Mouse (Mus musculus) megakaryocyte progenitor cell, adult 5-6 weeks (primary cell): ENCODE measurements at regions not wholly inside any gene's neighbourhood (a gene's known extent, or its start where the extent isn't known, plus 50 kb on each side); places are given as distances from the start of the nearest gene placed in this dataset.

Experiments used
- ATAC-seq: replicated peaks from 2 replicates; pipeline ENCODE4 v1.8.0; 2016; ENCODE audit warnings: mild to moderate bottlenecking, moderate TSS enrichment, inconsistent platforms; ENCODE audit not compliant: poor library complexity

- no peak for ATAC-seq
Observed at GRCm38 (mm10) chr2:159343624-159344560, 549.3 kb downstream of the Dhx35 start.

- ATAC-seq: no peak
Observed at GRCm38 (mm10) chr2:159354247-159354646, 559.6 kb downstream of the Dhx35 start.

GRCm38 (mm10) chr2:159356503-159356902 lies 561.9 kb downstream of the Dhx35 start:
- no peak for ATAC-seq

- ATAC-seq: no peak
Observed at GRCm38 (mm10) chr2:159361371-159361770, 566.8 kb downstream of the Dhx35 start.

- ATAC-seq: no peak
Observed at GRCm38 (mm10) chr2:159392865-159393264, 598.3 kb downstream of the Dhx35 start.

- ATAC-seq: no peak
Observed at GRCm38 (mm10) chr2:159401421-159402100, 607.0 kb downstream of the Dhx35 start.

GRCm38 (mm10) chr2:159404940-159405339 lies 610.3 kb downstream of the Dhx35 start:
- no peak for ATAC-seq

- no peak for ATAC-seq
Observed at GRCm38 (mm10) chr2:159414599-159414998, 620.0 kb downstream of the Dhx35 start.

- ATAC-seq: no peak
Observed at GRCm38 (mm10) chr2:159418371-159418940, 623.8 kb downstream of the Dhx35 start.

GRCm38 (mm10) chr2:159422281-159422937 lies 627.8 kb downstream of the Dhx35 start:
- ATAC-seq: no peak

- no peak for ATAC-seq
Observed at GRCm38 (mm10) chr2:159428201-159428600, 633.6 kb downstream of the Dhx35 start.

- ATAC-seq: no peak
Observed at GRCm38 (mm10) chr2:159430577-159431329, 636.1 kb downstream of the Dhx35 start.

- no peak for ATAC-seq
Observed at GRCm38 (mm10) chr2:159438961-159439360, 644.4 kb downstream of the Dhx35 start.

GRCm38 (mm10) chr2:159443581-159443980 lies 649.0 kb downstream of the Dhx35 start:
- ATAC-seq: no peak

- no peak for ATAC-seq
Observed at GRCm38 (mm10) chr2:159446434-159446833, 651.8 kb downstream of the Dhx35 start.

- no peak for ATAC-seq
Observed at GRCm38 (mm10) chr2:159446886-159447285, 652.3 kb downstream of the Dhx35 start.

GRCm38 (mm10) chr2:159448976-159449375 lies 654.4 kb downstream of the Dhx35 start:
- no peak for ATAC-seq

GRCm38 (mm10) chr2:159451439-159451838 lies 656.8 kb downstream of the Dhx35 start:
- no peak for ATAC-seq

GRCm38 (mm10) chr2:159481399-159482080 lies 686.9 kb downstream of the Dhx35 start:
- no peak for ATAC-seq

GRCm38 (mm10) chr2:159491090-159491489 lies 696.5 kb downstream of the Dhx35 start:
- no peak for ATAC-seq
